Mouse (Mus musculus) lung, postnatal 0 days (tissue): ENCODE data around the gene Ubl5.

Experiments
- CTCF ChIP-seq: IDR thresholded peaks from 2 replicates; pipeline ENCODE4 v1.5.1; 2016; ENCODE audit warnings: antibody characterized with exemption, mild to moderate bottlenecking
- EP300 ChIP-seq: IDR thresholded peaks from 2 replicates; pipeline ENCODE4 v1.6.1; 2016; ENCODE audit warnings: antibody characterized with exemption, mild to moderate bottlenecking, control low read depth

DNA sequence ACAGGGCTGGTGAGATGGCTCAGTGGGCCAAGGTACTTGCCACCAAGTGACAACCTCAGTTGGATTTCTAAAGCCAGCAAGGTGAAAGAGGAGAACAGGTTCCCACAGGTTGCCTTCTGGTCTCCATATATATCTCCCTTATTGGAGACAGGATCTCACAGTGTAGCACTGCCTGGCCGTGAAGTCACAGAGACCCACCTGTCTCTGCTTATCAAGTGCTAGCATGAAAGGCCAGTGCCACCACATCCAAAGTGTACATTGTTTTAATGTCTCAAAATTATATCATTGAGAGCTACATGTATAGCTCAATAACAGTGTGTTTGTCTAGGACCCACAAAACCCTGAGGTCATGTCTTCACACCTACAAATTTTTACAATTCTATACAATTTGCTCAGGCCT, 36.4 kb upstream of the Ubl5 start:
- TF ChIP-seq CTCF = no peak
- no peak for TF ChIP-seq EP300
